22 mouse cellular contexts compared by ENCODE assay signal in genomic region chr17:12925001-12925400, GRCm38 (mm10). TPM values are rescaled to one million over a fixed set of nuclear protein-coding genes. Genes with fewer than 3 reads are reported as not detected.
DNase-seq lines count a peak whose midpoint lies in the region; ATAC-seq and TF ChIP-seq lines count a peak whose summit lies in the region.
"Had no signal": no experiment of that assay in that cellular context is flagged by ENCODE, and none has a peak within 500 bp of the region (broad histone marks: within the 10 kb centered on the region; RNA-seq: fewer than 3 reads in every experiment).

No protein-coding gene starts in this region.

- no peak for TF ChIP-seq EP300 in lung, postnatal 0 days (IDR thresholded peaks at IDR 0.05)

- 73% methylated on average over 3 of the region's 3 CpGs for WGBS in lung, postnatal 0 days
- 79% methylated on average over 3 of the region's 3 CpGs for WGBS in liver, embryonic 12.5 days (ENCODE audit: insufficient replicate concordance)

- no peaks in the 10 kb centered on the region for H3K4me1 ChIP-seq in lung, postnatal 0 days (ENCODE audit: insufficient read depth, low read depth, low read length)
- peaks cover 5% of the 10 kb centered on the region; the same call in 1 of the 2 replicates for H3K4me1 ChIP-seq in liver, embryonic 12.5 days
- H3K4me1 ChIP-seq: embryonic facial prominence, embryonic 12.5 days; forebrain, embryonic 15.5 days; heart, embryonic 10.5 days; hindbrain, embryonic 12.5 days; limb, embryonic 10.5 days; lung, embryonic 15.5 days had no signal

- H3K9ac ChIP-seq in lung, postnatal 0 days (replicated peaks; ENCODE audit: low read depth) = no peak overlapping the region
- H3K9ac ChIP-seq in liver, embryonic 12.5 days = no peak overlapping the region
- H3K9ac ChIP-seq: embryonic facial prominence, embryonic 12.5 days; forebrain, embryonic 15.5 days; hindbrain, embryonic 12.5 days; lung, embryonic 15.5 days had no signal

- no peak for TF ChIP-seq CTCF in lung, postnatal 0 days (IDR thresholded peaks at IDR 0.05)

- no peak overlapping the region for H3K4me3 ChIP-seq in lung, postnatal 0 days (ENCODE audit: low read depth, low read length)
- no peak overlapping the region for H3K4me3 ChIP-seq in liver, embryonic 12.5 days
- H3K4me3 ChIP-seq: embryonic facial prominence, embryonic 12.5 days; erythroblast, embryonic 14.5 days; forebrain, embryonic 15.5 days; heart, embryonic 10.5 days; hindbrain, embryonic 12.5 days; limb, embryonic 10.5 days; lung, embryonic 15.5 days had no signal

- DNase-seq in lung, postnatal 0 days (ENCODE audit: low spot score) = peak; percentile 49
- no peak for DNase-seq in lung, postnatal 4 days
- DNase-seq in adipocyte (ENCODE audit: low spot score) = peak; percentile 36
- DNase-seq in lung, postnatal 36 days = peak; percentile 73
- no peak for DNase-seq in kidney, postnatal 4 days
- no peak for DNase-seq in right cerebral cortex, postnatal 36 days (ENCODE audit: low spot score in 2 of 2)
- DNase-seq: cerebellum, postnatal 10 days; gastrocnemius, postnatal 25 days; kidney, adult 8-10 months; kidney, postnatal 25 days had no signal

- no peaks in the 10 kb centered on the region for H3K27me3 ChIP-seq in lung, postnatal 0 days (replicated peaks; ENCODE audit: insufficient read depth, low read length)
- no peaks in the 10 kb centered on the region for H3K27me3 ChIP-seq in liver, embryonic 12.5 days (replicated peaks)
- H3K27me3 ChIP-seq: embryonic facial prominence, embryonic 12.5 days; forebrain, embryonic 15.5 days; hindbrain, embryonic 12.5 days; lung, embryonic 15.5 days; Patski had no signal

- H3K9me3 ChIP-seq in lung, postnatal 0 days (ENCODE audit: low read length) = no peaks in the 10 kb centered on the region
- no peaks in the 10 kb centered on the region for H3K9me3 ChIP-seq in liver, embryonic 12.5 days (replicated peaks)
- H3K9me3 ChIP-seq: embryonic facial prominence, embryonic 12.5 days; forebrain, embryonic 15.5 days; heart, embryonic 10.5 days; hindbrain, embryonic 12.5 days; limb, embryonic 10.5 days; lung, embryonic 15.5 days had no signal

- H3K36me3 ChIP-seq in lung, postnatal 0 days (ENCODE audit: insufficient read depth, low read length) = peaks cover 25% of the 10 kb centered on the region
- peaks cover 71% of the 10 kb centered on the region for H3K36me3 ChIP-seq in liver, embryonic 12.5 days

- ATAC-seq in lung, postnatal 0 days = peak; percentile 63
- ATAC-seq in liver, embryonic 12.5 days = peak; percentile 36
- ATAC-seq: forebrain, embryonic 15.5 days; inflammation-experienced regulatory T-cells, adult 6 months; Patski had no signal

- no peak overlapping the region for H3K27ac ChIP-seq in lung, postnatal 0 days (ENCODE audit: low read length)
- H3K27ac ChIP-seq in liver, embryonic 12.5 days = 0 out of 2 replicates have a peak overlapping the region, but pooled peaks have one; percentile 4
- H3K27ac ChIP-seq: embryonic facial prominence, embryonic 12.5 days; forebrain, embryonic 15.5 days; heart, embryonic 10.5 days; hindbrain, embryonic 12.5 days; limb, embryonic 10.5 days; lung, embryonic 15.5 days had no signal

- H3K4me2 ChIP-seq in lung, postnatal 0 days (replicated peaks; ENCODE audit: low read depth, low read length) = no peak overlapping the region
- H3K4me2 ChIP-seq in liver, embryonic 12.5 days = no peak overlapping the region
- H3K4me2 ChIP-seq: embryonic facial prominence, embryonic 12.5 days; forebrain, embryonic 15.5 days; hindbrain, embryonic 12.5 days; lung, embryonic 15.5 days had no signal

RNA-seq across cellular contexts. Expression of gene Mrpl18, which starts 8.9 kb away (rescaled TPM):
- 70.2 and 72.9 TPM in 2 replicates for polyA plus RNA-seq in lung, postnatal 0 days (2015; fragmentation: Nextera tagmentation; extraction: Ambion mirVana)
- polyA plus RNA-seq in liver, embryonic 12.5 days (2016; fragmentation: Nextera tagmentation; extraction: Ambion mirVana) = 189 and 194 TPM in 2 replicates

RNA-seq across cellular contexts. Expression of gene Tcp1, which starts 9.5 kb away (rescaled TPM):
- polyA plus RNA-seq in lung, postnatal 0 days (2015; fragmentation: Nextera tagmentation; extraction: Ambion mirVana) = 155 and 174 TPM in 2 replicates
- 404 and 413 TPM in 2 replicates for polyA plus RNA-seq in liver, embryonic 12.5 days (2016; fragmentation: Nextera tagmentation; extraction: Ambion mirVana)

RNA-seq across cellular contexts. Expression of gene Pnldc1, which starts 15.0 kb away (rescaled TPM):
- polyA plus RNA-seq in lung, postnatal 0 days (2015; fragmentation: Nextera tagmentation; extraction: Ambion mirVana) = 0.51 and 0.75 TPM in 2 replicates
- 0.72 and 1.5 TPM in 2 replicates for polyA plus RNA-seq in liver, embryonic 12.5 days (2016; fragmentation: Nextera tagmentation; extraction: Ambion mirVana)

RNA-seq across cellular contexts. Expression of gene Acat3, which starts 15.4 kb away (rescaled TPM):
- polyA plus RNA-seq in lung, postnatal 0 days (2015; fragmentation: Nextera tagmentation; extraction: Ambion mirVana) = 0.21 and 0.39 TPM in 2 replicates
- polyA plus RNA-seq in liver, embryonic 12.5 days (2016; fragmentation: Nextera tagmentation; extraction: Ambion mirVana) = 1.2 and 1.4 TPM in 2 replicates
- polyA plus RNA-seq: heart, postnatal 0 days; small intestine, adult 2 months had no signal

RNA-seq across cellular contexts. Expression of gene Acat2, which starts 35.5 kb away (rescaled TPM):
- polyA plus RNA-seq in lung, postnatal 0 days (2015; fragmentation: Nextera tagmentation; extraction: Ambion mirVana) = 42.8 and 46.0 TPM in 2 replicates
- 99.2 and 103 TPM in 2 replicates for polyA plus RNA-seq in liver, embryonic 12.5 days (2016; fragmentation: Nextera tagmentation; extraction: Ambion mirVana)

Comparison
In these comparisons a context has a peak if more than half of its experiments do, and no peak if none do; other contexts are left out.
1. DNase-seq: peak in lung, postnatal 0 days (single experiment), adipocyte (single experiment) and lung, postnatal 36 days (single experiment); none in lung, postnatal 4 days (0 of 2), kidney, postnatal 4 days (0 of 2) and right cerebral cortex, postnatal 36 days (0 of 2).